Mouse (Mus musculus) bone marrow macrophage, adult 2 months (primary cell): ENCODE results near the gene Wwp2.

Source experiments
- CTCF ChIP-seq: IDR thresholded peaks from 2 replicates; pipeline ENCODE4 v1.5.1; 2012; ENCODE audit warnings: low read depth, mild to moderate bottlenecking, low read length, moderate library complexity
- POLR2A ChIP-seq: IDR thresholded peaks from 2 replicates; pipeline ENCODE4 v1.6.1; 2012; ENCODE audit warnings: mild to moderate bottlenecking, low read depth, low read length, borderline replicate concordance

- TF ChIP-seq CTCF (no peak), POLR2A (no peak)
These were observed 83.7 kb downstream of the Wwp2 start for GRCm38 (mm10) chr8:107519860-107520259.
